Mouse (Mus musculus): ENCODE data around the gene Hint3.

Hint3 gene

DNA sequence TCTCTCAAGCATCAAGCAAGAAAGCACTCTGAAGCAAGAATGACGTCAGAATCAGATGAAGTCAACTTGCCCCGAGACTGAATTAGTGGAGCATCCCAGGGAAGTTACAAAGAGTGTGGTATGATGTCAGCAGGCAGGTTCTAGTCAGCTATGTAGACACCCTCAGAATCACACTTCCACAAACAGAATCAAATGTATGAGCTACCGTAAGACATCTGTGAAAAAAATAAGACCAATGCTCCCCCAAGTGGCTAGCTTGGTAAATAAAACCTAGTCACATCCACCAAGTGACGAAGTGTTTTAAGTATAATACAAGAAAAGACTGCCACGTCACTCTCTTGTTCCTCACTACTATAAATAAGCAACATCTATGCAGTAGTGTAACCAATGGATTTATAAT, 42.4 kb downstream of the Hint3 start:
- DNase-seq (ENCODE audit: low spot score): no peak

DNA sequence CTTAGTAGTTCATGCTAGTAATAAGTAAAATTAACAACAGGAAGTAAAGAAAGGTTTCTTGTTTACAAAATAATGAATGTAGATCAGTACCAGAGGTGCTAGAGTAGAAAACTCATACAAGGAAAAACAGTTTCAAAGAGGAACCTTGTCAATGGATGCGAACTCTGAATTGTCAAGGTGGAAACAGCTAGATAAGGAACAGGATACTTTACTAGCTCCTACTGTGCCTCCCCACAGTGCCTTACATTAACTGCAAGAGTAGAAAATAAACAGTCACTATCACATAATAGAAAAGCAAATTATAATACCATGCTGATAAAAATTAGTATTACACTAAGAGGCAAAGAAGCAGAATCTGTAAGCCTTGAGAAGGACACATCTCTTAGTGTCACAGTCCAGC, 43.7 kb downstream of the Hint3 start:
- DNase-seq (ENCODE audit: low spot score): no peak

DNA sequence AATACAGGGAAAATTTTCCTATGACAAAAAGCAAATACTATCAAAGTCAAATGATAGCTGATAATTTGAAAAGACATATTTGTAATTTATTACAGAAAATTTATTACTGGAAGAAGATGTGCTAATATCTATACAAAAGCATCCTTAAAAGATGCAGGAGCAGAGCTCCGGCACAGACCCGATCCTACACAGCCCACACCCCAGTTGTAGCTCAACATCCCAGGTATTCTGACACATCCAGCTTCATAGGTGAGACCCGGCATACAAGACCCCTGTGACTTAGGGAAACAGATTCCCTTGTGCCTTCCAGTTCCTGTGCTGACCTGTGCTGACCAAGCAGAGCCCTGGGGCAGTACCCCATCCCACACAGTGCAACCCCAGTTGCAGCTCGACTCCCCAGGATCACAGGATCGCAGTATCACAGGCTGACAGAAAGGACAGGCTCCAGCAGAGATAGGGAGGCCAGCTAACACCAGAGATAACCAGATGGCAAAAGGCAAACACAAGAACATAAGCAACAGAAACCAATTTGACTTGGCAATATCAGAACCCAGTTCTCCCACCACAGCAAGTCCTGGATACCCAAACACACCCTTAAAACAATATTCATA, 51.7 kb downstream of the Hint3 start:
- DNase-seq (ENCODE audit: low spot score): no peak

DNA sequence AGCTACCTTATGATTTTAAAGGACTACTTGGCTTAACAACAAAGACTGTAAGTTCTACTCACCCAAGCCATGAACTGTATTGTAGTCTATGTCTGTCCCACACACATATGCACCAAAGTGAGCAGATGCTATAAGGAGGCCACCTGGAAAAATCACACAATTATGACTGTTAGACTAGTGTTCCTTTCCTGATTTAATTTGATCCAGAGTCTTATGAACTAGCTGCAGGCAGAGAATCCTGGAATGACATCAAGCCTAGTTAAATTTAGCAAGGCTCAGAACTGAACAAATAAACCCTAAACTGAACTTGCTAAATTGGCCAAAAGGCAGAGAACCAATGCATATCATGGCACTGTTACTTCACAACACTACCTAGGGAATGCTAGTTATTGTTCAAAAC, 63.1 kb downstream of the Hint3 start:
- no peak for DNase-seq (ENCODE audit: low spot score)

DNA sequence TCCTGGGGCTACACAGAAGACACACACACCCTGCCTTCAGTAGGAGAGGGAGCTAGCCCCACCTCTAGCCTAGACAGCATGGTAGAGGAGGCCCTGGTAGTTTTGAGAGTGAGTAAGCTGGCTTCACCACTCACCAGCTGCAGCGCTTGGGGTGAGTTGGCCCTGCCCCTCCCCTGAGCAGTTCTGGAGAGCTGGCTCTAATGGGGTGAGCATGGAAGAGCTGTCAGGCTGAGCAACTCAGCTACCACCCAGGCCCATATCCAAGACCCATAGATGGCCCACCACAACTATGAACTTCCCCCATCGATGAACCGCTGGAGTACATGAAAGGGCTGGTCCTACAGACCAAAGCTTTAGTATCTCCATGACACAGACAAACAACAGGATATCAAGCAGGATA, 64.8 kb downstream of the Hint3 start:
- DNase-seq (ENCODE audit: low spot score): no peak
